Mouse (Mus musculus) lung, adult 2 months (tissue): ENCODE measurements around the gene Zp1.

ENCODE experiments used
- CTCF ChIP-seq: fragments of 200-500 bp; IDR thresholded peaks from 2 replicates; pipeline ENCODE4 v1.5.1; 2011; ENCODE audit warnings: mild to moderate bottlenecking, low read length, control low read depth; ENCODE audit not compliant: insufficient read depth
- POLR2A ChIP-seq: fragments of 200-500 bp; IDR thresholded peaks from 2 replicates; pipeline ENCODE4 v1.6.1; 2011; ENCODE audit warnings: low read depth, mild to moderate bottlenecking, control low read depth, low read length, borderline replicate concordance; ENCODE audit errors: extremely low read depth

- TF ChIP-seq CTCF (no peak), POLR2A (no peak)
These were observed 49.8 kb downstream of the Zp1 start for GRCm38 (mm10) chr19:10870676-10871075.
